Mouse (Mus musculus) heart, embryonic 10.5 days (tissue): ENCODE measurements around the gene Slc25a1. TPM values are rescaled to one million over a fixed set of nuclear protein-coding genes. Genes with fewer than 3 reads are reported as not detected.
A peak's percentile ranks its signal among the peaks of the same experiment; 100 is the strongest.
"Not testable (repeated sequence)": the region's sequence is repeated elsewhere in the genome, so short reads cannot be mapped to it uniquely, and the experiment has no call there.

Experiments used
- DNase-seq: peaks from one replicate; pipeline ENCODE4 v3.0.0-alpha.2; 2017; ENCODE audit warnings: low spot score
- H3K27ac ChIP-seq: fragments of 300-500 bp; sonication (generic); 2 replicates; pipeline ENCODE4 v1.5.1; 2016; ENCODE audit warnings: mild to moderate bottlenecking
- H3K27me3 ChIP-seq: fragments of 300-500 bp; sonication (generic); 2 replicates; pipeline ENCODE4 v1.6.1; 2016; ENCODE audit warnings: mild to moderate bottlenecking; ENCODE audit not compliant: poor library complexity, insufficient read depth, severe bottlenecking
- H3K36me3 ChIP-seq: fragments of 300-500 bp; sonication (generic); 2 replicates; pipeline ENCODE4 v1.6.1; 2016; ENCODE audit warnings: mild to moderate bottlenecking, moderate library complexity
- H3K4me1 ChIP-seq: fragments of 300-500 bp; sonication (generic); 2 replicates; pipeline ENCODE4 v1.6.1; 2016; ENCODE audit warnings: mild to moderate bottlenecking
- H3K4me3 ChIP-seq: fragments of 300-500 bp; sonication (generic); 2 replicates; pipeline ENCODE4 v1.5.1; 2016; ENCODE audit warnings: mild to moderate bottlenecking, moderate library complexity
- H3K9me3 ChIP-seq: fragments of 300-500 bp; sonication (generic); 2 replicates; pipeline ENCODE4 v1.6.1; 2016; ENCODE audit warnings: mild to moderate bottlenecking, moderate library complexity
- WGBS: fragments of 180-500 bp; shearing (Covaris S2); methylation state at CpG from one replicate; pipeline ENCODE4 v1.1.7; 2016; 5-methylcytosine and 5-hydroxymethylcytosine counted together
- polyA plus RNA-seq: library from polyadenylated mRNA; unstranded; fragments of >200 nt; fragmentation: Nextera tagmentation; extraction: Ambion mirVana; gene quantifications from 2 replicates; pipeline ENCODE4 v1.2.1, GENCODE M21; 2016

Slc25a1 gene
- polyA plus RNA-seq, result 46.6 and 73.7 TPM in 2 replicates

DNA sequence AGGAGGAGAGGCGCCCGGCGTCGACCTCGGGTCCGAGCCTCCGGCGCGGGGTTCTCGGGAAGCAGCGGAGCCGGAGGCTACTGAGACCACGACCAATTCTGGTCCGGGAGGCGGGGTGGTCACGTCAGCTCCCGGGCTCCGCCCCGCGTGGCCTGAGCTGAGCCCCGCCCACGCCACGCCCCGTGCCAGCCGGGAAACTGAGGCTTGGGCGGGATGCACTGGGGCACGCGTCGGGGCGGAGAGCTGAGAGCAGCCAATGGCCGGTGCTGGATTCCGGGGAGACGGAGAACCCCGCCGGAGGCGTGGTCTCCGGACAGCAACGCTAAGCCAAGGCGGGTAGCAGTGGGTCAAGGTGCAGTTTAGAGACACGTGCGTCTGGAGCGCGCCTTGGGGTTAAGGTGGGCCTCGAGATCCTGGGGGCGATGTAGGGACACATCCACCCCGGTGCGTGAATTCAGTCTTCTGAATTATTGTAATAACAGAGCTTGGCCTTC is at the start of gene Slc25a1:
Gene Slc25a1 (minus strand): TSS at position 133 of the 494 bp plus-strand sequence.
- peaks cover 29% of the 10 kb centered on the region for H3K4me1 ChIP-seq
- H3K27me3 ChIP-seq, result peaks cover 5% of the 10 kb centered on the region; the same call in 1 of the 2 replicates
- H3K36me3 ChIP-seq, result peaks cover 21% of the 10 kb centered on the region
- no peaks in the 10 kb centered on the region for H3K9me3 ChIP-seq
- H3K4me3 ChIP-seq, result peak within 1 kb of the TSS; percentile 91
- DNase-seq, result peak; percentile 91
- under 1% methylated on average over 47 of the region's 47 CpGs for WGBS
- peak within 1 kb of the TSS; percentile 93 for H3K27ac ChIP-seq

DNA sequence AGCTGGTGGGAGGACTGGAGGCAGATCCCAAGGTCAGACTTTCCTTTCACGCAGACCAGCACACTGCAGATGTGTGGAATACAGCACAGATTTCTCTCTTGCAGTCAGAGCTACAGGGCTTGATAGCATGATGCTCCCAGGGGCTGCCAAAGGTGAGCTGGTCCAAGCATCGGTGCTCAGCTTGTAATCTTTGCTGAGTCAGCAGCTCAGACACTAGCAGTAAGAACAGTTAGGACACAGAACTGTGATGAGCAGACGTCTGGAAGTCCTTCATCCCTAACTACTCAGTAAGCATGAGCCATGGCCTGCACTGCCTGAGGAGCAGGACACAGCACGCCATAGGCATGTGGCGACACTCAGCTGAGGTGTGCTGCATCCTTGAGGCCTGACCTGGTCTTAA is 43.8 kb upstream of the Slc25a1 start:
- Histone ChIP-seq H3K4me3 (no peak overlapping the region), H3K27ac (no peak overlapping the region), H3K9me3 (no peaks in the 10 kb centered on the region), H3K4me1 (no peaks in the 10 kb centered on the region), H3K36me3 (no peaks in the 10 kb centered on the region), H3K27me3 (no peaks in the 10 kb centered on the region)
- 70% methylated on average over 5 of the region's 5 CpGs for WGBS
- DNase-seq, result no peak

DNA sequence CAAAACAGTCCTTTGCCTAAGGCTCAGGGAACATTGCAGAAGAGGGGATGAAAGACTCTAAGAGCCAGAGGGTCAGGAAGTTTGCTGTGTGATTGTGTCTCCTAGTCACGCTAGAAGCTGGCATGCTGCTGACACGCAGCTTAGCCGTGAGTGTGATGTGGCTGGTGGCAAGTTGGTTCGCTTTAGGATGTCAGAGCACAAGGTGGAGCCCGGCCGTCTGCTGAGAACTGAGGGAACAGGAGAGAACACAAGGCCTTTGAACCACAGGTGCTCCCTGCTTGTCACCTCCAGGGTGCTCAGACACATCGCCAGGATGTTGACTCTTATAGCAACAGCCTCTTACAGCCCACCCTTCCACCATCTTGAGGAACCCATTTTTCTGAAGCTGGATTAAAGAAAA is 34.1 kb upstream of the Slc25a1 start:
- Histone ChIP-seq H3K27ac (no peak overlapping the region), H3K4me1 (no peaks in the 10 kb centered on the region), H3K27me3 (no peaks in the 10 kb centered on the region), H3K36me3 (no peaks in the 10 kb centered on the region), H3K4me3 (no peak overlapping the region), H3K9me3 (peaks cover under 1% of the 10 kb centered on the region; the same call in 1 of the 2 replicates)
- 68% methylated on average over 7 of the region's 7 CpGs for WGBS
- DNase-seq, result no peak

DNA sequence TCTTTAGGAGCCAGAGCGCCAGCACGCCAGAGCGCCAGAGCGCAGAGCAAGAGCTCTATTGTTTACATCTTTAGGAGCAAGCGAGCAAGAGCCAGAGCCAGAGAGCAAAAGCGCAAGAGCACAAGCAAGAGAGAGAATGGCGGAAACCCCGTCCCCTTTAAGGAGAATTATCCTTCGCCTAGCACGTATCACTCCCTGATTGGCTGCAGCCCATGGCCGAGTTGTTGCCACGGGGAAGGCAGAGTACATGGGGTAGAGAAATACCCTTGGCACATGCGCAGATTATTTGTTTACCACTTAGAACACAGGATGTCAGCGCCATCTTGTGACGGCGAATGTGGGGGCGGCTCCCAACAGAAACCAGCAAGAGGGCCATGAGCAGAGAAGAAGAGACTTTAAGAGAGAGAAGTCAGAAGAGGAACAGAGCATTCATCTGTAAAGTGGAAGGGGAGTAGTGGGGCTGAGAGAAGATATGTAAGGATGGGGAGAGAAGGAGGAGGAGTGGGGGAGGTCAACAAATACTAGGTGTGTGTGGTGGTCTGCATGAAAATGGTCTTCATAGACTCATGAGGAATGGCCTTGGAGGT is 28.1 kb upstream of the Slc25a1 start:
- WGBS, result 93% methylated on average over 17 of the region's 17 CpGs

DNA sequence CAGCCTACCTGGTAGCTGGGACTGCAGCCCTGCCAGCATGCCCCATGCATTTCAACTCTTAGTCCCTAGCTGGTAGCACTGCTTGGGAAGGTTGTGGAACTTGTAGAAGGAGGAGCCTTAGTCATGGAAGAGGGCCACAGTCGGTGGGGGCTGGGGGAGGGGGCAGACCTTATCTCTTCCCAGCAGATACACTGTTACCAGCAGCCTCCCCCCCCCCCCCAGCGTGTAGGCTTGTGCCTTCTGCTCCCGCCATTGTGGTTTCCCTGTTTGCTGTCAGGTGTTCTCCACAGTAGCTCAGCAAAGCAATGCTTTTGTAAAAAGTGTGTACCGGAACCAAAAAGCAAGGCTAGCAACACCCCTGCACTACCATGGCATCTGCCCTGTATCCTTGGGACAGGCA is 23.6 kb upstream of the Slc25a1 start:
- H3K9me3 ChIP-seq, result no peaks in the 10 kb centered on the region
- no peak for DNase-seq
- no peaks in the 10 kb centered on the region for H3K4me1 ChIP-seq
- H3K27ac ChIP-seq, result no peak overlapping the region
- H3K36me3 ChIP-seq, result no peaks in the 10 kb centered on the region
- H3K27me3 ChIP-seq, result no peaks in the 10 kb centered on the region
- no peak overlapping the region for H3K4me3 ChIP-seq
- WGBS, result 82% methylated on average over 4 of the region's 4 CpGs

More for the DNA sequence above, 28.1 kb upstream of the Slc25a1 start:
- not testable (repeated sequence) for H3K36me3 ChIP-seq, H3K4me1 ChIP-seq, DNase-seq, H3K9me3 ChIP-seq, H3K4me3 ChIP-seq, H3K27ac ChIP-seq, H3K27me3 ChIP-seq

DNA sequence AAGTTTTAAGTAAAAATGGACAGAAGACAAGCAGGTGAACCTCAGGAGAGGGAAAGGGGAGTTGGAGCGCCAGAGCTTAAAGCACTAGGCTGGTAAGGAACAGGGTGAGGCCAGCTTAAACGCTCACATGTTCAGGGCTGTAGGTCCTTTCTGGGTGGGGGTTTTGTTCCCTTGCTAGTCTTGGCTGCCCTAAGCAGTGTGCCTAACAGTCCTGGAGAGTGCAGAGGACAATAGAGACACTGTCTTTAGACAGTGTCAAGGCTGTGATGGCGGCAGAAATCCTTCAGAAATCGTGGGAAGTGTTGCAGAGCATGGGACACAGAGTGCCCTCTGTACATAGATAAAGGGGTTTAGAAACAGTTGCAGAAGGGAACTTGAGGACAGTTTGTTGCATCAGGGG is 22.0 kb upstream of the Slc25a1 start:
- no peak for DNase-seq
- Histone ChIP-seq H3K27ac (no peak overlapping the region), H3K4me1 (no peaks in the 10 kb centered on the region), H3K36me3 (no peaks in the 10 kb centered on the region), H3K4me3 (no peak overlapping the region), H3K27me3 (peaks cover 1% of the 10 kb centered on the region; the same call in 1 of the 2 replicates), H3K9me3 (no peaks in the 10 kb centered on the region)
- WGBS, result 78% methylated on average over 4 of the region's 4 CpGs

DNA sequence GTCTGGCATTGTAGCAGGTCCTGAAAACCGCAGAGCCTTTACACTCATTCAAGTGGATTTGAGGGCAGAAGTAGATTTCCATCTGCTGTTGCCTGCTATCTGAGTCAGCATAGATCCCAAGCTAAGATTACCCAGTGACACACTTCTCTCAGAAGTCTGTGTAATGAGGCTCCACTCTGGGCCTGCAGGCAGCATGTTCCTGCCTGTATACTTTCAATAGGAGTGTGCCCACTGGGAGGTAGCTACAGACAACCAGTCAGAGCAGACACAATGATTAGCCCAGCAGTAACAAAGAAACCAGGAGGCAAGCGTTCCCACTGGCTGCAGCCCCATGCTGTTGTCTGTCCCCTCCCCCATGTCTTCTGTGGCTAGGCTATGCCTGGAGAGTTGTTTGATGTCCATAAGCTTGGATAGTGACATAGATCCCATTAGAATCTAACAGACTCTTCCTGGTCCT is 21.4 kb upstream of the Slc25a1 start:
- no peak for DNase-seq
- Histone ChIP-seq H3K27ac (no peak overlapping the region), H3K27me3 (peaks cover 4% of the 10 kb centered on the region; the same call in 1 of the 2 replicates), H3K4me1 (no peaks in the 10 kb centered on the region), H3K4me3 (no peak overlapping the region), H3K36me3 (no peaks in the 10 kb centered on the region), H3K9me3 (no peaks in the 10 kb centered on the region)
- WGBS, result 40% methylated on average over 2 of the region's 2 CpGs

DNA sequence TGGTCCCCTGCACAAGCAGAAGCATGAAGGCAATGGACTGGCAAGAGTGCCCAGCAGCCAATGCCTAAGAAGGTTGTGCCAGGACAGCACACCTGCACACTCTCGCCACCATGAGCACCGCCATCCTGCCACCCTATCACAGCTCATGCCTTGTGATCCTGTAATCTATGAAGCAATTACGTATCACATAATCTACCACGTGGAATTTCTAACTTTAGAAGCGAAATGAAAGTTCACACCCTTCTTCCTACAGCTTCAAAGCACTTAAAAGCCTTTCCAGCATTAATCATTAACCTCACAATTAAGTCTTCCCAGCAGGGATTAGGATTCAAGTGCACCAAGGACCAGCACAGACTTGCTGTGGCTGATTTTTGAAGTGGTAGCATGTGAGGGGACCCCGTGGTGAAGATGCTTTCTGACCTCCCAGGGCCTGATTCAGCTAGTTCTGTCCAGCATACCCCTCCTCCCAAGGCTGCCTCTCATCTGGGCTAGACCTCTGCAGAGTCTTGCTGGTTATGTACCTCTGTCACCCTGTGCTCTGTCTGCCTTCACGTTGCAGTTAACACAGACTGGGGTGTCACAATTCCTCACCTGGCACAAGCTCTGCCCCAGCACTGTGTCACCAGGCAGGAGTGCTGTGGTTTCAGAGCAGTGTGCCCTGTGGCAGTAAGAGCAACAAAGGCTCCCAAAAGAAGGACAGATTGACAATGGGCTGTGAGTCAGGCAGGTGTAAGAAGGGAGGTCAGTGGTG is 17.2 kb upstream of the Slc25a1 start:
- Histone ChIP-seq H3K4me3 (no peak overlapping the region), H3K4me1 (no peaks in the 10 kb centered on the region), H3K27me3 (peaks cover 4% of the 10 kb centered on the region; the same call in 1 of the 2 replicates), H3K27ac (no peak overlapping the region), H3K36me3 (no peaks in the 10 kb centered on the region), H3K9me3 (no peaks in the 10 kb centered on the region)
- DNase-seq, result no peak
- WGBS, result 54% methylated on average over 7 of the region's 7 CpGs

DNA sequence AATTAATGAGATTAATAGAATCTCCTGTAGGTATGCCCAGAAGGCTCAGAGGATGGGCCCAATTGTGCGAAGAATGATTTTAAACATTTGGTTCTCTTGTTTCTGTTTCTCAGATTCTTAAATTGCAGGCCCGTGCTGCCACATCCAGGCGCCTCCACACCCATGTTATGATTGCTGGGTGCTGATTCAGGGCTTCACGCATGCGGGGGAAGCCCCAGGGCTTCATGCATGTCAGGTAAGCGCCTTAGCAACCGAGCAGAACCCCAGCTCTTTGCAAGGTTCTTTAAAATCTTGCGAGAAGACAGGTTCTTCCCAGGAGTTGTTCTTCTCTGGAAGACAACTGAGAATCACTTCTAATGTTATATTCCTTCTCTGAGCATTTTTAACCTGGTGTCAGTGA is 15.4 kb upstream of the Slc25a1 start:
- Histone ChIP-seq H3K27ac (no peak overlapping the region), H3K4me1 (no peaks in the 10 kb centered on the region; the same call in 1 of the 2 replicates), H3K9me3 (no peaks in the 10 kb centered on the region), H3K27me3 (peaks cover 4% of the 10 kb centered on the region; the same call in 1 of the 2 replicates), H3K36me3 (no peaks in the 10 kb centered on the region), H3K4me3 (no peak overlapping the region)
- DNase-seq, result no peak
- WGBS, result 59% methylated on average over 8 of the region's 8 CpGs

DNA sequence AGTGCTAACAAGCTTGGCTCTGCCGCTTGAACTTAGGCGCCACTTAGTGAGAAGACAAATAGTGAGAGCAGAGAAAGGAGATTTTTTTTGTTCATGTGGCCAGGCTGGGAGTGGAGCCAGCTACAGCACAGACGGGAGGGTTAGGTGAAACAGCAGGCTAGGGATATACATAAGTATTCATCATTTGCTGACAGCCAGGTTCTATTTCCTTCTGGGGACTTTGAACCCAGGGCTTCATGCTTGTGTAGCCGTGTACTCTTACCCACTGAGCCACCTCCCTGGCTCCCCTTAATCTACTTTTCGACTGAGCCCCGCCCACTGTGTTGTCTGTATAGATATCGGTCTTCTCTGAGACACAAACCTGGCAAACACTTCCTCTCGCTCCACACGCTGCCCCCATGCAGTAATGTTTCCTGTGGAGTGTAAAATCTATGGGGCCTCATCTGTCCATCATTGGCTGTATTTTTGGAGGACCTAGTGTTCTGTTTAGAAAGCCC is 11.3 kb upstream of the Slc25a1 start:
- peaks cover 9% of the 10 kb centered on the region for H3K4me1 ChIP-seq
- no peaks in the 10 kb centered on the region for H3K9me3 ChIP-seq
- 50% methylated on average over 9 of the region's 9 CpGs for WGBS

DNA sequence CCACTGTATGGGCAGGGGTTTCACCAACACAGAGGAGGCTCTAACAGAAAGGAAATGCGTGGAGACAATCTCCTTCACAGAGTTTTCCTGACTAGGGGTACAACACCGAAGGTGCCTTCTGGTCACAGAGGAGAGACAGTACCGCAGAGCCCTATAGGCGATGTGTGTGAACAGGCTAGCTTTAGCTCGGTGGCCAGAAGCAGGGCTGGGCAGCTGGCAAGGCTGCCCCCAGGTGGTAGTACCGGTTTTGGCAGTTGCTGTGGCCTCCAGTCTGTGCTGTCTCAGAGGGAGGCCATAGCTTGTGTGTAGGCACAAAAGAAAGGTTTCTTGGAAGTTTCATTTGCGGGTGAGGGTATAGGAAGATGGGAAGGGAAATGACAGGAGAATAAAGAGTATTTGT is 10.8 kb upstream of the Slc25a1 start:
- Histone ChIP-seq H3K27me3 (peaks cover 26% of the 10 kb centered on the region), H3K4me1 (peaks cover 9% of the 10 kb centered on the region), H3K4me3 (no peak overlapping the region), H3K27ac (no peak overlapping the region; the same call in 1 of the 2 replicates), H3K9me3 (no peaks in the 10 kb centered on the region), H3K36me3 (no peaks in the 10 kb centered on the region)
- WGBS, result 10% methylated on average over 7 of the region's 7 CpGs
- peak; percentile 87 for DNase-seq

More for the DNA sequence above, 11.3 kb upstream of the Slc25a1 start:
- Histone ChIP-seq H3K4me3 (no peak overlapping the region), H3K27me3 (peaks cover 26% of the 10 kb centered on the region), H3K36me3 (no peaks in the 10 kb centered on the region), H3K27ac (no peak overlapping the region; the same call in 1 of the 2 replicates)
- no peak for DNase-seq

DNA sequence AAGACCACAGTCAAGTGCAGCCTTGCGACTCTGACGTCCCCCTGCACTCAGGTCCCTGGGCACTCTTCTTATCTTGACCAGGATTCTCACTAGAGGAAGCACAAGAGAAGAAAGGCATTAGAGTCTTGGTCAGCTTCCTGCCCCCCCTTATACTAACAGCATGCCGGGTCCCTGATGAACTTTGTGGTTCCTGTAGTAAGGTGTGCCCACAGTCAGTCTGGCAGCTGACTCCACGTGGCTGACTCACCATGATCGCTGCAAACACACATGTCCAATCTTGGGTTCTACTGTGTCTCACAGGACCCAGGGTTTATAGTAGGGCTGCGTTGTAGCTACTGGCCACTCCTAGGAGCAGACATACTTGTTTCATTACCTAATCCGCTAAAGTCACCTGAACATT is 10.2 kb upstream of the Slc25a1 start:
- no peaks in the 10 kb centered on the region for H3K9me3 ChIP-seq
- no peak for DNase-seq
- peaks cover 26% of the 10 kb centered on the region for H3K27me3 ChIP-seq
- H3K4me1 ChIP-seq, result peaks cover 13% of the 10 kb centered on the region
- H3K36me3 ChIP-seq, result no peaks in the 10 kb centered on the region
- 50% methylated on average over 7 of the region's 7 CpGs for WGBS
- H3K27ac ChIP-seq, result no peak overlapping the region
- no peak overlapping the region for H3K4me3 ChIP-seq

DNA sequence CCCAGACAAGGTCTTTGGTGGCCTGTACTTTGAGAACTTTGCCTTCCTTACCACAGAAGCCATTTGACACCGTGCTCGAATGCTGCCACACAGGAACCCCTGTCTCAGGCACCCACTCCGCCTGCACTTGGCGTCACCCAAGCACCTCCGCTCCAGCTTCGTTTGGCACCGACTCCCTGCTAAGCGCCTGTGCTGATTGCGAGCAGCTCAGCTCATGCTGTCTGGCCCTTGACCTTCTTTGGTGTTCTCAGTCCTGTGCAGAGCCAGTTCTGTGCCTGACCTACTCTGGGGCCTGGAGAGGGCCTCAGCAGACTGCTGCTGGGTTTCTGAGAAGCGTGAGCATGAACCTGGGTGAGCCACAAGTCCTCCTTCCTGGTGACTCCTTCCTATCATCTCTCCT is 8.8 kb upstream of the Slc25a1 start:
- 75% methylated on average over 10 of the region's 10 CpGs for WGBS

More for the DNA sequence above, 8.8 kb upstream of the Slc25a1 start:
- Histone ChIP-seq H3K27ac (no peak overlapping the region), H3K4me1 (peaks cover 13% of the 10 kb centered on the region), H3K27me3 (peaks cover 26% of the 10 kb centered on the region), H3K4me3 (no peak overlapping the region), H3K36me3 (no peaks in the 10 kb centered on the region), H3K9me3 (no peaks in the 10 kb centered on the region)
- DNase-seq, result no peak
